Mouse (Mus musculus) midbrain, embryonic 12.5 days (tissue): ENCODE results near the gene Gnaq. TPM values are rescaled to one million over a fixed set of nuclear protein-coding genes. Genes with fewer than 3 reads are reported as not detected.

ENCODE experiments used
- ATAC-seq: fragments of 200-750 bp; cut with Nextera tagmentation; 2 replicates; pipeline ENCODE4 v1.8.0; 2017; ENCODE audit warnings: low read depth, moderate TSS enrichment, moderate library complexity; ENCODE audit not compliant: low FRiP score
- H3K27ac ChIP-seq: fragments of 300-500 bp; sonication (generic); replicated peaks from 2 replicates; pipeline ENCODE4 v1.5.1; 2016; ENCODE audit warnings: mild to moderate bottlenecking
- H3K27me3 ChIP-seq: fragments of 300-500 bp; sonication (generic); 2 replicates; pipeline ENCODE4 v1.6.1; 2016; ENCODE audit warnings: mild to moderate bottlenecking
- H3K36me3 ChIP-seq: fragments of 300-500 bp; sonication (generic); 2 replicates; pipeline ENCODE4 v1.6.1; 2016
- H3K4me1 ChIP-seq: fragments of 300-500 bp; sonication (generic); 2 replicates; pipeline ENCODE4 v1.6.1; 2016
- H3K4me2 ChIP-seq: fragments of 300-500 bp; sonication (generic); replicated peaks from 2 replicates; pipeline ENCODE4 v1.6.1; 2016; ENCODE audit warnings: mild to moderate bottlenecking, moderate library complexity
- H3K4me3 ChIP-seq: fragments of 300-500 bp; sonication (generic); 2 replicates; pipeline ENCODE4 v1.5.1; 2016; ENCODE audit warnings: mild to moderate bottlenecking
- H3K9ac ChIP-seq: fragments of 300-500 bp; sonication (generic); replicated peaks from 2 replicates; pipeline ENCODE4 v1.6.1; 2016; ENCODE audit warnings: mild to moderate bottlenecking, moderate library complexity
- H3K9me3 ChIP-seq: fragments of 300-500 bp; sonication (generic); 2 replicates; pipeline ENCODE4 v1.6.1; 2016; ENCODE audit warnings: mild to moderate bottlenecking
- WGBS: fragments of 180-500 bp; shearing (Covaris S2); methylation state at CpG from one replicate; pipeline ENCODE4 v1.1.7; 2016; 5-methylcytosine and 5-hydroxymethylcytosine counted together
- polyA plus RNA-seq: library from polyadenylated mRNA; unstranded; fragments of >200 nt; fragmentation: Nextera tagmentation; extraction: Ambion mirVana; gene quantifications from 2 replicates; pipeline ENCODE4 v1.2.1, GENCODE M21; 2016

Gnaq gene
- polyA plus RNA-seq, 1 experiment from 2014 or later: 45.8 TPM

DNA sequence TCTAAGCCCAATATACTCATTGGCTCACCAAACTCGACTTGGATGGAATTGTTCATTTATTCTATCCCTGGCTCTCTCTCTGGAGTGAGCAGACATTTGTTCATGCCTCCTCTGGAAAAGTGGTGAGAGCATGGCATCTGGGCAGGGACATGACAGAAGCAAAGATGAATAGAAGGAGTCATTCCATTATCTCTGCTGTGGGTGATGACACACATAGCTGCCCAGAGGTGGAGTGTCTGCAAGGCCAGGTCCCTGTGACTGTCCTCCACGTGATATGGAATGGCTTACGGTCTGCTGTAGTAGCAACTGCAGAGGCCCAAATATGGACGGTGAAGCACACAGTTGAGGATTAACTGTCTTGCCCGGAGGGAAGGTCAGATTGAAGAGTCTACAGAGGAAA, 261.8 kb downstream of the Gnaq start:
- H3K4me1 ChIP-seq: no peaks in the 10 kb centered on the region; the same call in 1 of the 2 replicates
- H3K36me3 ChIP-seq: 0 out of 2 replicates have a peak, but pooled peaks cover 3% of the 10 kb centered on the region
- H3K27ac ChIP-seq: no peak overlapping the region

DNA sequence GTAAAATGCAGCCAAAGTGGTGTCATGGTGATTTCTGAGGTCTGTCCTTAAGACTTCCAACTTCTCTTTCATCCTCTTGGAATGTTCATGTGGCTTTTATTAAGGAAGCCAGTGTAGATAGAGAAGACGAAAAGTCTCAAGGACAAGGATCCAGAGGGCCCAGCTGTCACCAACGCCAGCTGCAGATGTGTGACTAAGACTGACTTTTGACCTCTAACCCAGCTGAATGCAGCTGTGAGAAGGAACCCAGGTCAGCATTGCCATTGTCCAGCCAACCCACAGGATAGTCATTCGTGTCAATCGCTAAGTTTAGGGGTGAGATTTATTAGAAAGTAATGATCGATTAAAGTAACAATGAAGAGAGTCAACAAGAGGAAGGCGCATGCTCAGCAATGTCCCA, 270.5 kb downstream of the Gnaq start:
- Histone ChIP-seq H3K4me1 (no peaks in the 10 kb centered on the region), H3K27me3 (no peaks in the 10 kb centered on the region), H3K27ac (no peak overlapping the region), H3K36me3 (no peaks in the 10 kb centered on the region), H3K9ac (no peak overlapping the region), H3K4me2 (no peak overlapping the region), H3K9me3 (no peaks in the 10 kb centered on the region), H3K4me3 (no peak overlapping the region)
- WGBS: 80% methylated on average over 6 of the region's 6 CpGs
- ATAC-seq: no peak

More for the DNA sequence above, 261.8 kb downstream of the Gnaq start:
- Histone ChIP-seq H3K4me3 (no peak overlapping the region), H3K9ac (no peak overlapping the region), H3K4me2 (no peak overlapping the region), H3K9me3 (no peaks in the 10 kb centered on the region), H3K27me3 (no peaks in the 10 kb centered on the region)
- 95% methylated on average over 5 of the region's 5 CpGs for WGBS
- ATAC-seq: no peak

DNA sequence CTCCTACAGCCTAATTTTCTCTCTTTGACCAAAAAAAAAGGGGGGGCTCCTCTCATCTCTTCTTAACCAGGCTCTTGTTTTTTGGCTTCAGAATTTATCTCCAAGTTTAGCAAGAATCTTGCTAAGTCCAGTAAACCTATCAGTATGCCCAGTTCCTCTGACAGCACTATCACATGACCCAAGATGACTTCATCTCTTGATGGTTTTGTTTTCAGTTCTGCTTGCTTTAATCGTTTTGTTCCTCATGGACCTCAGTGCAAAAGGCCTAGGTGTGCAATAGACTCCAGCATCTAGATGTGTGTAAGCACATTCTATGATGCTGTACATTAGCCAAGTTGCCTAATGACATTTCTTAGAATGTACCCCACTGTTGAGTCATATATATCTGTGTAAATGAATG, 275.1 kb downstream of the Gnaq start:
- no peak overlapping the region for H3K4me2 ChIP-seq
- H3K36me3 ChIP-seq: no peaks in the 10 kb centered on the region
- ATAC-seq: no peak
- no peak overlapping the region for H3K27ac ChIP-seq
- no peak overlapping the region for H3K9ac ChIP-seq
- H3K4me1 ChIP-seq: no peaks in the 10 kb centered on the region
- H3K27me3 ChIP-seq: no peaks in the 10 kb centered on the region
- no peaks in the 10 kb centered on the region for H3K9me3 ChIP-seq
- WGBS: 79% methylated on average over 1 of the region's 1 CpGs
- H3K4me3 ChIP-seq: no peak overlapping the region

DNA sequence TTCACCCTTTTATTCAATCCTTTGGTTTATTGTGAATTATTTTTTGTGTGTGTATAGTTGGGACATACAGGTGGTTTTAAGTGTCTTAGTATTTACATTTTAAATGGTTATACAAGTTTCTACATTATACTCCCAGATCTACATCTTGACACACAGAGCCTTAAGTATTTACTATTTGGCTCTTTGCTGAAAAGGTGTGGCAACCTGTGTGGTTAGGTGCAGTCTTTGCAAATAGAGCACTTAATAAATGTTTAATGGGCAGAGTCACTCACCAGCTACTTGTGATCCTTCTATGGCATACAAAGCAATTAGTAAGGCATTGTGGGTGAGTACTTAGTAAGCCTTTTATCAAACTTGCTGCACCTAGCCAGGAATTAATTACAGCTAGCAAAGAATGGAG, 278.7 kb downstream of the Gnaq start:
- Histone ChIP-seq H3K4me2 (no peak overlapping the region), H3K9me3 (no peaks in the 10 kb centered on the region), H3K27me3 (no peaks in the 10 kb centered on the region), H3K36me3 (no peaks in the 10 kb centered on the region), H3K9ac (no peak overlapping the region), H3K4me3 (no peak overlapping the region), H3K4me1 (no peaks in the 10 kb centered on the region), H3K27ac (no peak overlapping the region)
- no peak for ATAC-seq

DNA sequence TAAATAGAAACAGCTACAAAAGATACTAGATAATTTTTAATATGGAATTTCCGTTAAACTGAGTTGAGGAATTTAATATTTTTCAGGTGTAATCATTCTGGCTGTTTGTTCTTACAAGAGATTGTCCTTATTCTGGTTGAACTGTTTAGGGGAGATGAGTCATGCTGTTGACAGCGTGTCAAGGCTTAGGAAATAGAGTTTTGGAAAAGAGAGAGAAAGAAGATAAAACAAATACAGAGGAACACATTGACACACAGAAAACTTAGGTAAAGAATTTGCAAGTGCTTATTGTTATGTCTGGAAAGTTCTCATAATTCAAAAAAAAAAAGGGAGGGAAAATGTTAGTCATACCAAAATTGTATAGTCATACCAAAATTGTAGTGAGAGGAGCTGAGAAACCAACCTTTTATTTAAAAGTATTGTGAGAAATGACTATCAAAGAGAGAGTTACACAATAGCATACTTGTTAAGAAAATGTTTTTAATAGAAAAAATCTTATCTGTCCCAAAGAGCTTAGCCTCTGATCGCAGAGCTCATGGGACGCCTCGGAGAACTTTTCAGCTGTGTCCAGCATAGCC, 285.5 kb downstream of the Gnaq start:
- WGBS: 91% methylated on average over 5 of the region's 5 CpGs
- H3K9me3 ChIP-seq: no peaks in the 10 kb centered on the region
- H3K4me3 ChIP-seq: no peak overlapping the region
- no peak overlapping the region for H3K9ac ChIP-seq
- no peak overlapping the region for H3K27ac ChIP-seq
- no peak overlapping the region for H3K4me2 ChIP-seq
- H3K27me3 ChIP-seq: no peaks in the 10 kb centered on the region
- no peaks in the 10 kb centered on the region for H3K4me1 ChIP-seq
- H3K36me3 ChIP-seq: no peaks in the 10 kb centered on the region
- no peak for ATAC-seq

DNA sequence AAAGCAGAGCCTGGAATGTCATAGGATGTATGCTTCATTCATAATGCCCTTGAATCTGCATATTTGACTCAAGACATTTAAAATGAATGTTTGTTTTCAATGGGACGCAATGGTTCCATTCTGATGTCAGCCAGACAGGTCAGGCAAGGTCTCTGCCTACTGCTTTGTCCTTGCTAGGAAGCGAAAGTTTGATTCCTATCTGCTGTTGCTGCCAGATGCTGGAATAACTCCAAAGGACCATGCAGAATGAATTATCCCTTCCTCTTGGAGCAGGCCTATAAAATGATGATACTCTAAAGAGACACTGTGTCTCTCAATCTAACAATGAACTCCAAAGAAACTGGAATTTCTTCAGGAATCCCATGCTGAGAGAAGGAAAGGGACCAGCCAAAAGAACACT, 293.0 kb downstream of the Gnaq start:
- Histone ChIP-seq H3K9me3 (peaks cover 11% of the 10 kb centered on the region), H3K4me1 (no peaks in the 10 kb centered on the region), H3K9ac (no peak overlapping the region), H3K27me3 (no peaks in the 10 kb centered on the region), H3K27ac (no peak overlapping the region), H3K4me2 (no peak overlapping the region), H3K36me3 (no peaks in the 10 kb centered on the region), H3K4me3 (no peak overlapping the region)
- ATAC-seq: no peak
- WGBS: 83% methylated on average over 2 of the region's 2 CpGs

DNA sequence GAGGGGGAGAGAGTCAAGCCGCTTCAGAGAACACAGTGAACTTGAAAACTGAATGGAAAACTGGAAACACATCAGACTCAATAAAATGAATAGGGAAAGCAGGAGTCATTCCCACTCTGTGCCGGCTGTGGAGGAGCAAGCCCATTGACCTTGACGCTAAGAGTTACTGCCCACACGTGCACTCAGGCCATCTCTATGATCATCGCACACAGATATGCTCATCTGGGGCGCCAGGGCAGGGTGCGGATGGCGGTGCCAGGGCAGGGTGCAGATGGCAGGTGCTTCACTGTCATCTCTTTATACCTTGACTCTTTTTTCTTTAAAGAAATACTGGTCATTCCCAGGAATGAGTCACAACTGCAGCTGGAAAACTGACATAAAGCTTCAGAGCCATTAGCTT, 298.7 kb downstream of the Gnaq start:
- Histone ChIP-seq H3K9ac (no peak overlapping the region), H3K27me3 (peaks cover 27% of the 10 kb centered on the region), H3K9me3 (peaks cover 11% of the 10 kb centered on the region), H3K36me3 (no peaks in the 10 kb centered on the region), H3K4me2 (no peak overlapping the region), H3K4me3 (no peak overlapping the region), H3K27ac (no peak overlapping the region), H3K4me1 (peaks cover 14% of the 10 kb centered on the region)
- 83% methylated on average over 8 of the region's 8 CpGs for WGBS
- no peak for ATAC-seq

DNA sequence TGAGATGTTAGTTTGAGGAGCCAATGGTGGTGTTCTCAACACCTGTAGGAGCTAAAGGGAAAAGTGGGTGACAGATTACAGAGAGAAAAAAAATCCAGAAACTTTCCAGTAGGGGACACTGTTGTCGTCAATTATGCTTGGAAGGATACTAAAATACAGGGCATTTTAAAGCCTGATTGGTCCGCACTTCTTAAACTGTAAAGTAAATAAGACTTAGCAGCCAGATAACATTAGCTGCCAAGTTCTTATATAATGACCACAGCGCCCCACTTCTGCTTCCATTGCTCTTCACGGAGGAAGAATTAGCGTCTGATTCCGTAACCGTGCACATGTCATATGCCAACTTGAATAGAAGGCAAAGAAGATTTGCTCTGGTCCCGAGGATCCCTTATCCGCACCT, 302.2 kb downstream of the Gnaq start:
- Histone ChIP-seq H3K4me2 (peak overlapping the region; percentile 60), H3K4me1 (peaks cover 23% of the 10 kb centered on the region), H3K4me3 (peak overlapping the region; percentile 38; the same call in 1 of the 2 replicates), H3K9me3 (no peaks in the 10 kb centered on the region), H3K27me3 (peaks cover 62% of the 10 kb centered on the region), H3K9ac (no peak overlapping the region), H3K27ac (no peak overlapping the region), H3K36me3 (no peaks in the 10 kb centered on the region)
- 21% methylated on average over 9 of the region's 9 CpGs for WGBS
- ATAC-seq: no peak

DNA sequence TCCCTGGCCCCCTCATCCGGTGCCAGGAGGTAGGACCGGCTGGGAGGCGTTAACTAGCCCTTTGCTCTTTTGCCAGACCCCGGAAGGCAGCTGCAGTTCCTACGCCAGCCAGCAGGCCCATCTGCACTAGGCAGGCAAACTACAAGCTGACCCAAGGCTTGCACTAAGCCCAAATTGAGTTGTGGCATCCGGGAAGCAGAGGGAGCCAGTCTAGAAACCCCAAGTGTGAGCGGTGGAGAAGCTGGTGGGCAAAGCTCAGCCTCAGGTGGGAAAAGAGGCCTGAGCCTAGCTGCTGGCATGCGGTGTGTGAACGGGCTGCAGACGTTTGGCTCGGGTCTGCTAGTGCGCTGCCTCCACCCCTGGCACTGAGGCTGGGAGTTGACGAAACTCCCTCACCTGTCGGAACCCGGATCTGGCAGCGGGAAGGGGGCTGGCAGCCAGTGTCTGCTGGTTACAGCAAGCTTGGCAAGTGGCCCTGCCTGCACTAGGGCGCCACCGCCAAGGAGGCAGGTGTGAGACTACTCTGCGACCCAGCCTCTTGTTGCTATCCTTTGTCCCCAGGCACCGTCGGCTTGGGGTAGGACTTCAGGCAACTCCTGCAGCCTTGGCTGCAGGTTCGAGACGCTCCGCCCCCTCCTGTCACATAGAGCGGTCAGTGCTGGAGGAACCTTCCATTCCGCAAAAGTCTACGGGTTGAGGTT, 303.1 kb downstream of the Gnaq start, which contains the start of gene Gna14:
Gna14 (plus strand) TSS at position 232 of the 701 bp plus-strand sequence.
- H3K9me3 ChIP-seq: no peaks in the 10 kb centered on the region
- no peak within 1 kb of the TSS for H3K27ac ChIP-seq
- no peak within 1 kb of the TSS for H3K9ac ChIP-seq
- H3K36me3 ChIP-seq: no peaks in the 10 kb centered on the region
- peaks cover 64% of the 10 kb centered on the region for H3K27me3 ChIP-seq
- peak; percentile 74 for ATAC-seq
- peaks cover 23% of the 10 kb centered on the region for H3K4me1 ChIP-seq
- WGBS: 1% methylated on average over 27 of the region's 27 CpGs
- H3K4me3 ChIP-seq: peak within 1 kb of the TSS; percentile 38
- H3K4me2 ChIP-seq: peak within 1 kb of the TSS; percentile 60

DNA sequence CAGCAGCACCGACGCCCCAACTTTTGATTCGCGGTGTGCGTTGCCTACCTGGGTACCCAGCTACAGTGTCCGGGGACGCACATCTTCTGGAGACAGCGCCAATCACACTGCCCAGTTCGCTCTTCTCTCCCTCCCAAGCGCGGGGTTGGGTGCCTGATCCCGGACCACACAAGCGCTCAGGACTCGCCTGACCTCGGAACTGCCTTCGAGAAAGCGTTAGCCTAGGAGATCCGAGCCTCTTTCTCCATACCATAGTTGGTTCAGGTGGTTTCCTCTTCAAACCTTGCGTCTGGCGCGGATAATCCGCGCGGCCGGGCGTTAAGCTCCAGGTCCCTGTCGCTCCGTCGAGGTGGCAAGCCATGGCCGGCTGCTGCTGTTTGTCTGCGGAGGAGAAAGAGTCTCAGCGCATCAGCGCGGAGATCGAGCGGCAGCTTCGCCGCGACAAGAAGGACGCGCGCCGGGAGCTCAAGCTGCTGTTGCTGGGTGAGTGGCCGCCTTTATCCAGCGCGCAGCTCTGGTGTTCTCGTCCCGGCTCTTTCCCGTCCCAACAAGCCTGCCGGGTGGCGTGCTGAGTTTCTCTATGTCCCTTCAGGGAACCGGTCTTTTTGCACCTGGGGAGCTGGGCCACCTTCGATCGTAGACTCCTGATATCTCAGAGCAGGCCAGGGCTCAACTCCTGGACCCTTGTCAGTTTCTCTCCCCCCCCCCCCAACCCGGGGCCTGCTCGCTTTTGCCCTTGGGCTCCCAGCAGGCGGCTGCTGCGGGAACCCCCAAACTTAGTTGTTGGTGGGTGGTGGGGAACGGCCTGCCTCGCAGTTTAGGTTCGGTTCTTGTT, 303.9 kb downstream of the Gnaq start:
- peak overlapping the region; percentile 38 for H3K4me3 ChIP-seq
- H3K9me3 ChIP-seq: no peaks in the 10 kb centered on the region
- no peak overlapping the region for H3K9ac ChIP-seq
- H3K4me1 ChIP-seq: peaks cover 23% of the 10 kb centered on the region
- H3K4me2 ChIP-seq: peak overlapping the region; percentile 60
- H3K36me3 ChIP-seq: no peaks in the 10 kb centered on the region
- peaks cover 64% of the 10 kb centered on the region for H3K27me3 ChIP-seq
- peak; percentile 19; the same call in 1 of the 2 replicates for ATAC-seq
- 2% methylated on average over 61 of the region's 61 CpGs for WGBS
- H3K27ac ChIP-seq: no peak overlapping the region
